Mouse (Mus musculus) right cerebral cortex, postnatal 14 days (tissue): Measurements from ENCODE around the gene Bhlha9.
A peak's percentile ranks its signal among the peaks of the same experiment; 100 is the strongest.
"Not testable (repeated sequence)": the region's sequence is repeated elsewhere in the genome, so short reads cannot be mapped to it uniquely, and the experiment has no call there.

Source experiments
- DNase-seq: peaks from one replicate; pipeline ENCODE4 v3.0.0; 2022

The Bhlha9 gene

DNA sequence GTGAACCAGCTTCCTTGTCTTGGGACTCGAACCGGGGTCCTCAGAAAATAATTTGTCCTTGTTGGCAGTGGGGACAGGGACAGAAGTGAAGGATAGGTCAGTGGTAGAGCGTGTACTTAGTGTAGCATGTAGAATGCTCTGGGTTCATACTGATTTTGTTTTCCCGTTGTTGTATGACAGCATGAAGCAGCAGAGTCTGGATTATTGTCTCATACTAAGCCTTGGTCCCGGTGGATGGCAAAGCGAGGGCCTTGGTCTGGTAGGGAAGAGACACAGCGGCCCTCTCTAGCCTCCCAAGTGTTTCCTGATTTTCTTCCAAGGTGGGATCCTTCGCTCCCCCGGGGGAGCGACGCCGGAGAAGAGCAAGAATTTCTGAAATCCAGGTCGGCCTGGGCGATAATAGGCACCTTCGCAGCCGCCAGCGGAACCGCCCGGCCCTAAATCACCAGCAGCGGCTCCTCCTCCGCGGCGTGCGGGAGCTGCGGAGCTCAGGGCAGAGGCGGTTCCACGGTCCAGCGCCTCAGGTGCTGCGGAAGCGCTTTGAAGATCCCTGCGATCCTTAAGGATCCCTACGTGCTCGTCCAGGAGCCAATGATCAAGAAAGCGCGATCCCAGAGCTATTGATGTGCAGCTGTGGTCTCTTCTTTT is 6.1 kb upstream of the Bhlha9 start:
- peak; percentile 39 for DNase-seq

GRCm38 (mm10) chr11:76667807-76668206 is 4.5 kb upstream of the Bhlha9 start:
- no peak for DNase-seq

- peak; percentile 70 for DNase-seq
Measured at GRCm38 (mm10) chr11:76672561-76673384, 503 bp downstream of the Bhlha9 start.

GRCm38 (mm10) chr11:76674199-76674598 is 1.9 kb downstream of the Bhlha9 start:
- no peak for DNase-seq

DNA sequence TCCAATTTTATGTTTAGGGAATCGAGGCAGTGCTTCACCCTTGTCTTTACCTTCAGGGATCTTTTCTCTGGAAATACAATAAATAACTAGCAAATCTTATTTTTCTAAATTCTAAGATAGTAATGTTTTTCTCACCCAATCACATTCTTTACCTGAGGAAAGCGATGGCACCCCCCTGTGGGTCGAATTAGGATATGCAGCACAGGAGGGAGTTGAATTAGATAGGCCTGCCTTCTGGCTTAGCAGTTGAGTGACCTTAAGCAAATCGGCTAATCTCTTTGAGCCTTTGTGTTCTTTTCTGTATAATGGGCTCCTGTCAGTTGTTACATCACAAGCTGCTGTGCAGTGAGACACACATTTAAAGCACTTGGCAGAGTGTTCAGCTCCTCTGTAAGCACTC is 2.4 kb downstream of the Bhlha9 start:
- no peak for DNase-seq

GRCm38 (mm10) chr11:76679508-76679907 is 7.2 kb downstream of the Bhlha9 start, which contains the start of gene Trarg1:
Gene Trarg1 (plus strand): TSS chr11:76679808.
- not testable (repeated sequence) for DNase-seq

- DNase-seq, result no peak
Measured at GRCm38 (mm10) chr11:76685604-76686003, 13.3 kb downstream of the Bhlha9 start.

GRCm38 (mm10) chr11:76692096-76692495 is 19.8 kb downstream of the Bhlha9 start:
- no peak for DNase-seq

DNA sequence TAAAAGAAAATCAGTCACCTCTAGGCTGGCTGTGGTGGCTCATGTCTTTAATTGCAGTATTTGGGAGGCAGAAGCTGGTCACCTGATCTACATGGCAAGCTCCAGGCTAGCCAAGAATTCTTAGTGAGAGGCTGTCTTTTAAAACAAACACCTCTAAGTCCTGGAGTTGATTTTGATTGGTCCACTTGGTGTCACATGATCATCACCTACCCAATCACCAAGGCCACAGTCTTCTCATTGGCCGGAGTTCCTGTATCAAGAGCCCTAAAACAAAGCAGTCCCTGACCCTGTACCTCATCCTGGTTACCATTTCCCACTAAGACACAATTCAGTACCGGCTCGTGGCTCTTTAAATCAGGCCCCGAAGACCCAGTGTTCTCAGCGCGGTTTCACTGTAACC is 23.5 kb downstream of the Bhlha9 start:
- no peak for DNase-seq

GRCm38 (mm10) chr11:76699626-76700025 is 27.4 kb downstream of the Bhlha9 start:
- DNase-seq, result no peak

DNA sequence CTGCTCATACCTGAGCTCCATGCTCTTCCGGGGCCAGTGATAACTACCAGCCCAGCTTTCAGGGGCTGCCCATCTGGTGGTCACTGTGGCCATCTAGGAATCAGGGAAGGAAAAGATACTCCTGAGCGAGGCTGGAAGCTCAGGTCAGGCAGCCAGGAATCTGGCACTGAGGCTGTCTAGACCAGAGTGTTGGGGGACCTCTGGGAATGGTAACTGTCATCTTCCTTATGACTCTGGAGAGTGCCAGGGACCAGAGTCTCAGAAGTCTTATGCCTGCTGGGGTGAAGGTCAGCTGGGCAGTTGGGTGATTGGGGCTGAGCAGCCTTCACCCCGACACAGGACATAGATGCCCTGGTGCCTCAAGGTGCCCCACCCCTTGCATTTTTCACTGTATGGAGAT is 35.4 kb downstream of the Bhlha9 start:
- no peak for DNase-seq

DNA sequence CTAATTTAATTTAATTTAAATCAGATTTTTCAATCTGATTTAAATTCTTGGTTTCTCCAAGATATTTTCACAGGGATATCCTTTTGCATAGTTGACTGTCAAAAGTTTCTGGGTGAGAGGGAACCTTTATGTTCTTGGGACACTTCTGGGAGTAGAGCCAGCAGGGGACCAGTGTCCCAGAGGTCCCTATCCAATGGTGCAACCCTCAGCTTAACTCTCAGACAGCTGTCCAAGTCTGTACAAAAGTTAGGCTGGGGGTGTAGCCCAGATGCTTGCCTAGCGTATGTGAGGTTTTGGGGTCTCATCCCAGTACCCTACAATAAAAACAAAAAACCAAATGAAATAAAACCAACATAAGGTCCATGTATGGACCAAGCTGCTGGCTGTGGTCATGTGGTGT is 35.8 kb downstream of the Bhlha9 start:
- no peak for DNase-seq

GRCm38 (mm10) chr11:76708881-76709280 is 36.6 kb downstream of the Bhlha9 start:
- DNase-seq, result no peak

DNA sequence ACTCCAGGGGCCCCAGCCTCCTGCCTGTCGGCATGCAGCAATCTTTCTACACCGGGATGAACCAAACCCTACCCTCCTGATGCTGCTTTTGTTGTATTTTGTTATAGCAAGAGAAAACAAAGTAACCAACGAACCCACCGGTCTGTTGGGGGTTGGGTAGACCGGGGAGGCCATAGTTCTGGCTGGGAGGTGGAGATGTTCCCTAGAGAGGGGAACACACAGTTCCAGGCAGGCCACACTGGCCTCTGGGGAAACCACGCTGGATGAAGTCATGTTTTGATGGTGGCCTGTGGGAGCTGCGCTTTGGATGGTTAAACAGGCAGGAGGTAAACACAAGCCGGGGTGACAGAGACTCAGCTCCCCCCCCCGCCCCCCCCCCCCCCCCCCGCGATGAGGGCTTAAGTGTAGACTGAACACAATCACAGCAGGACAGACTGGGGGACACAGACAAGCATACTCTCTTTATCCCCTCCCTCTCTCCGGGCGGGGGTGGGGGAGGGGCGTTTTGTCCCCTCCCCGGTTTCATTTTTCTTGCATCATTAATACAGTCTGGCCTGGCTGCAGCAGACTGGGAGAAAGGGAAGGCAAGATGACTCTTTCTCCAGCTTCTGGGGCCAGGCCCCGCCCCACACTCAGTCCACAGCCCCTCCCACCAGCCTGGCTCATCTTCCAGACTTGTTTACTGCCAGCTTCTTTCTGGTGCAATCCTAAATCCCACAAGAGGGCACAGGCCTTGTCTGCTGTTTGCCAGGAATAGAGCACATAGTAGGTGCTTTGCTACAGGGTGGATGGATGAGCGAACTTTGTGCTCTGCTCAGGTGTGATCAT is 37.6 kb downstream of the Bhlha9 start:
- no peak for DNase-seq

- no peak for DNase-seq
Measured at GRCm38 (mm10) chr11:76717000-76717399, 44.7 kb downstream of the Bhlha9 start.
